11 mouse cellular contexts compared by ENCODE assay signal in the genomic region with DNA sequence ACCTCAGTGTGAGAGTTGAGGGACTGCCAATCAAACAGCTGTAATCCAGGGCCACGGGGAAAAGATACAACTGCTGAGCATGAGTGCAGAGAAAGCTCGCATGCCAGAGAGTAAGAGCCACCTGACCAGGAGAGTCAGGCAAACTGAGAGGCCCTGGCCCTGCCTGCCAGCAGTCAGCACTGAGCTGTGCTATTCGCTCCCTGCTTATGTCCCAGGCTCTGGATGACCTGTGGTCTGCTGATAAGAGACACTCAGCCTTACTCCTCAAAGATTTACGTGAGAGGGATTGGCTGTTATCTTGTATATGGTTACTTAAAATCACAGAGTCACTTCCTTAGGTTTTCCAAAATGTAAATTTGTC.
DNase-seq lines count a peak whose midpoint lies in the region; ATAC-seq and TF ChIP-seq lines count a peak whose summit lies in the region.
"Had no signal": no experiment of that assay in that cellular context is flagged by ENCODE, and none has a peak within 500 bp of the region (broad histone marks: within the 10 kb centered on the region; RNA-seq: fewer than 3 reads in every experiment).

No protein-coding gene starts in this region.

- H3K36me3 ChIP-seq in liver, embryonic 12.5 days = no peaks in the 10 kb centered on the region
- no peaks in the 10 kb centered on the region for H3K36me3 ChIP-seq in liver, postnatal 0 days (replicated peaks; ENCODE audit: insufficient read depth, low read length)
- no peaks in the 10 kb centered on the region for H3K36me3 ChIP-seq in intestine, embryonic 15.5 days
- H3K36me3 ChIP-seq in hindbrain, embryonic 16.5 days (ENCODE audit: control insufficient read depth, insufficient read depth, low read length) = no peaks in the 10 kb centered on the region

- H3K9ac ChIP-seq in liver, embryonic 12.5 days = no peak overlapping the region
- no peak overlapping the region for H3K9ac ChIP-seq in liver, postnatal 0 days (replicated peaks)
- no peak overlapping the region for H3K9ac ChIP-seq in intestine, embryonic 15.5 days
- H3K9ac ChIP-seq in hindbrain, embryonic 16.5 days (ENCODE audit: low read depth, low read length) = no peak overlapping the region

- no peaks in the 10 kb centered on the region for H3K4me1 ChIP-seq in liver, embryonic 12.5 days
- no peaks in the 10 kb centered on the region for H3K4me1 ChIP-seq in liver, postnatal 0 days (ENCODE audit: insufficient read depth)
- H3K4me1 ChIP-seq in intestine, embryonic 15.5 days (replicated peaks) = no peaks in the 10 kb centered on the region
- H3K4me1 ChIP-seq in hindbrain, embryonic 16.5 days (ENCODE audit: control insufficient read depth, insufficient read depth, low read depth, low read length) = no peaks in the 10 kb centered on the region
- H3K4me1 ChIP-seq: embryonic facial prominence, embryonic 10.5 days had no signal

- 21% methylated on average over 4 of the region's 4 CpGs for WGBS in liver, embryonic 12.5 days (ENCODE audit: insufficient replicate concordance)
- WGBS in liver, postnatal 0 days (ENCODE audit: insufficient replicate concordance) = 44% methylated on average over 4 of the region's 4 CpGs
- WGBS in intestine, embryonic 15.5 days = 50% methylated on average over 4 of the region's 4 CpGs
- WGBS in hindbrain, embryonic 16.5 days = 73% methylated on average over 4 of the region's 4 CpGs

- no peaks in the 10 kb centered on the region for H3K9me3 ChIP-seq in liver, embryonic 12.5 days (replicated peaks)
- H3K9me3 ChIP-seq in liver, postnatal 0 days (ENCODE audit: low read length) = no peaks in the 10 kb centered on the region
- no peaks in the 10 kb centered on the region for H3K9me3 ChIP-seq in intestine, embryonic 15.5 days
- H3K9me3 ChIP-seq in hindbrain, embryonic 16.5 days (ENCODE audit: control insufficient read depth, low read length) = no peaks in the 10 kb centered on the region

- H3K27ac ChIP-seq in liver, embryonic 12.5 days = no peak overlapping the region
- H3K27ac ChIP-seq in liver, postnatal 0 days (ENCODE audit: low read depth) = no peak overlapping the region
- no peak overlapping the region for H3K27ac ChIP-seq in intestine, embryonic 15.5 days
- H3K27ac ChIP-seq in hindbrain, embryonic 16.5 days (ENCODE audit: low read depth, low read length) = no peak overlapping the region
- H3K27ac ChIP-seq: embryonic facial prominence, embryonic 10.5 days had no signal

- no peak overlapping the region for H3K4me3 ChIP-seq in liver, embryonic 12.5 days
- H3K4me3 ChIP-seq in liver, postnatal 0 days (ENCODE audit: low read depth, low read length) = no peak overlapping the region
- no peak overlapping the region for H3K4me3 ChIP-seq in intestine, embryonic 15.5 days (replicated peaks)
- no peak overlapping the region for H3K4me3 ChIP-seq in hindbrain, embryonic 16.5 days (ENCODE audit: low read length)
- H3K4me3 ChIP-seq: embryonic facial prominence, embryonic 10.5 days had no signal

- H3K27me3 ChIP-seq in liver, embryonic 12.5 days (replicated peaks) = 0 out of 2 replicates have a peak, but pooled peaks cover 3% of the 10 kb centered on the region
- H3K27me3 ChIP-seq in liver, postnatal 0 days (ENCODE audit: insufficient read depth, low read length) = no peaks in the 10 kb centered on the region
- H3K27me3 ChIP-seq in intestine, embryonic 15.5 days (replicated peaks) = no peaks in the 10 kb centered on the region
- no peaks in the 10 kb centered on the region for H3K27me3 ChIP-seq in hindbrain, embryonic 16.5 days (replicated peaks; ENCODE audit: control insufficient read depth, insufficient read depth, low read length)

- intact Hi-C loops in gastrocnemius, postnatal 14 days (cut with DNase I; ENCODE audit: low total_unique reads) = no loop called here

- 0 out of 2 replicates have a peak, but pooled peaks have one; percentile 24 for ATAC-seq in cerebellum, adult (ENCODE audit: insufficient number of reproducible peaks, low FRiP score, low TSS enrichment)
- peak; percentile 52; the same call in 1 of the 2 replicates for ATAC-seq in liver, embryonic 12.5 days
- no peak for ATAC-seq in liver, postnatal 0 days
- ATAC-seq in intestine, embryonic 15.5 days = peak; percentile 81
- no peak for ATAC-seq in hindbrain, embryonic 16.5 days

- no peak overlapping the region for H3K4me2 ChIP-seq in liver, embryonic 12.5 days
- H3K4me2 ChIP-seq in liver, postnatal 0 days (ENCODE audit: low read depth, low read length) = no peak overlapping the region
- H3K4me2 ChIP-seq in intestine, embryonic 15.5 days (replicated peaks) = no peak overlapping the region
- no peak overlapping the region for H3K4me2 ChIP-seq in hindbrain, embryonic 16.5 days (ENCODE audit: low read length)

- TF ChIP-seq EP300 in liver, postnatal 0 days (IDR thresholded peaks at IDR 0.05; ENCODE audit: low read depth) = no peak

- no peak for DNase-seq in cerebellum, postnatal 10 days
- DNase-seq in liver, postnatal 0 days = no peak
- peak; percentile 27 for DNase-seq in gastrocnemius, postnatal 14 days
- no peak for DNase-seq in neural tube, embryonic 10.5 days (ENCODE audit: extremely low spot score, low spot score)
- DNase-seq: kidney, adult 8-10 months; lung, postnatal 14 days had no signal

- no peak for TF ChIP-seq CTCF in liver, postnatal 0 days (IDR thresholded peaks at IDR 0.05; ENCODE audit: low read depth)

Comparison
In these comparisons a context has a peak if more than half of its experiments do, and no peak if none do; other contexts are left out.
1. ATAC-seq: peak in cerebellum, adult (single experiment), liver, embryonic 12.5 days (single experiment) and intestine, embryonic 15.5 days (single experiment); none in liver, postnatal 0 days (single experiment) and hindbrain, embryonic 16.5 days (single experiment).